Mouse (Mus musculus) CH12.LX (cell line): ENCODE data around the gene Gm45521. TPM values are rescaled to one million over a fixed set of nuclear protein-coding genes. Genes with fewer than 3 reads are reported as not detected.
"Not testable (repeated sequence)": the region's sequence is repeated elsewhere in the genome, so short reads cannot be mapped to it uniquely, and the experiment has no call there.

Source experiments
- DNase-seq: peaks from one replicate; pipeline ENCODE4 v3.0.0-alpha.2; 2013; ENCODE audit errors: extremely low read depth
- H3K27ac ChIP-seq: 2 replicates; pipeline ENCODE4 v1.5.1; 2012; ENCODE audit warnings: low read depth, mild to moderate bottlenecking, control low read depth, moderate library complexity; ENCODE audit not compliant: insufficient read depth
- H3K27me3 ChIP-seq: replicated peaks from 2 replicates; pipeline ENCODE3; 2012; ENCODE audit warnings: inconsistent platforms
- H3K36me3 ChIP-seq, 2 experiments: replicated peaks in 1 of 2; 2 replicates each; pipeline versions ENCODE3 to v1.6.1; 2012; ENCODE audit warnings: inconsistent platforms in 1 of 2, low read length in 1 of 2, mild to moderate bottlenecking in 1 of 2, mixed read lengths in 1 of 2, moderate library complexity in 1 of 2; ENCODE audit not compliant: control insufficient read depth in 1 of 2, insufficient read depth in 1 of 2
- H3K4me1 ChIP-seq, 2 experiments: 2 replicates each; pipeline ENCODE4 v1.6.1; 2012; ENCODE audit warnings: inconsistent platforms in 1 of 2, moderate library complexity in 1 of 2; ENCODE audit not compliant: insufficient read depth in 2 of 2, control insufficient read depth in 1 of 2
- H3K4me2 ChIP-seq: 2 replicates; pipeline ENCODE4 v1.6.1; 2012; ENCODE audit warnings: low read depth, mild to moderate bottlenecking, control low read depth; ENCODE audit not compliant: poor library complexity, insufficient read depth, severe bottlenecking
- H3K4me3 ChIP-seq, 3 experiments: fragments of 150-350 bp in 1 of 3; sonication (generic) in 1 of 3; replicated peaks in 1 of 3; 2 replicates each; pipeline versions ENCODE3 to v1.5.1; 2011 to 2012; ENCODE audit warnings: low read depth in 2 of 3, low read length in 2 of 3, mild to moderate bottlenecking in 2 of 3, moderate library complexity in 2 of 3, control low read depth in 1 of 3, improper control_type of control experiment in 1 of 3, inconsistent platforms in 1 of 3, mixed read lengths in 1 of 3; ENCODE audit not compliant: poor library complexity in 1 of 3
- H3K79me2 ChIP-seq: replicated peaks from 2 replicates; pipeline ENCODE4 v1.6.1; 2012; ENCODE audit warnings: mild to moderate bottlenecking, moderate library complexity; ENCODE audit not compliant: control insufficient read depth, poor library complexity, insufficient read depth, severe bottlenecking; ENCODE audit errors: extremely low read depth
- H3K9ac ChIP-seq: 2 replicates; pipeline ENCODE4 v1.6.1; 2012; ENCODE audit warnings: low read depth, mild to moderate bottlenecking, control low read depth, moderate library complexity; ENCODE audit not compliant: insufficient read depth
- H3K9me3 ChIP-seq: replicated peaks from 2 replicates; pipeline ENCODE3; 2012; ENCODE audit warnings: low read length, inconsistent platforms, mixed read lengths
- BHLHE40 ChIP-seq: IDR thresholded peaks from 2 replicates; pipeline ENCODE4 v1.6.1; 2011; ENCODE audit warnings: mild to moderate bottlenecking, low read depth, low read length, improper control_type of control experiment
- ELF1 ChIP-seq: IDR thresholded peaks from 2 replicates; pipeline ENCODE4 v1.6.1; 2014; ENCODE audit warnings: low read depth, mild to moderate bottlenecking, inconsistent platforms, low read length, improper control_type of control experiment
- JUN ChIP-seq: IDR thresholded peaks from 2 replicates; pipeline ENCODE4 v1.6.1; 2011; ENCODE audit warnings: low read depth, mild to moderate bottlenecking, low read length, improper control_type of control experiment, moderate library complexity; ENCODE audit not compliant: insufficient read depth
- KAT2A ChIP-seq: IDR thresholded peaks from 2 replicates; pipeline ENCODE4 v1.6.1; 2012; ENCODE audit warnings: low read length, improper control_type of control experiment, inconsistent platforms; ENCODE audit not compliant: insufficient replicate concordance
- MAX ChIP-seq: IDR thresholded peaks from 2 replicates; pipeline ENCODE4 v1.6.1; 2011; ENCODE audit warnings: low read length, improper control_type of control experiment
- MAZ ChIP-seq: IDR thresholded peaks from 2 replicates; pipeline ENCODE4 v1.6.1; 2012; ENCODE audit warnings: low read depth, mild to moderate bottlenecking, inconsistent platforms, low read length, improper control_type of control experiment, moderate library complexity
- MEF2A ChIP-seq: IDR thresholded peaks from 2 replicates; pipeline ENCODE4 v1.6.1; 2014; ENCODE audit warnings: low read depth, mild to moderate bottlenecking, inconsistent platforms, low read length, improper control_type of control experiment, borderline replicate concordance
- MYC ChIP-seq: IDR thresholded peaks from 2 replicates; pipeline ENCODE4 v1.6.1; 2011; ENCODE audit warnings: low read depth, mild to moderate bottlenecking, improper control_type of control experiment, low read length
- POLR2A ChIP-seq: IDR thresholded peaks from 2 replicates; pipeline ENCODE4 v1.6.1; 2011; ENCODE audit warnings: low read depth, mild to moderate bottlenecking, improper control_type of control experiment, low read length
- RAD21 ChIP-seq: IDR thresholded peaks from 2 replicates; pipeline ENCODE4 v1.6.1; 2011; ENCODE audit warnings: low read depth, mild to moderate bottlenecking, low read length, improper control_type of control experiment, moderate library complexity
- RCOR1 ChIP-seq: conservative IDR thresholded peaks from 2 replicates; pipeline ENCODE4 v1.6.1; 2012; ENCODE audit warnings: low read depth, mild to moderate bottlenecking, inconsistent platforms, low read length, improper control_type of control experiment
- SIN3A ChIP-seq: IDR thresholded peaks from 2 replicates; pipeline ENCODE4 v1.6.1; 2012; ENCODE audit warnings: low read length, improper control_type of control experiment, inconsistent platforms
- SMC3 ChIP-seq: IDR thresholded peaks from 2 replicates; pipeline ENCODE4 v1.6.1; 2011; ENCODE audit warnings: low read depth, low read length, improper control_type of control experiment
- TCF12 ChIP-seq: IDR thresholded peaks from 2 replicates; pipeline ENCODE4 v1.6.1; 2014; ENCODE audit warnings: low read depth, mild to moderate bottlenecking, inconsistent platforms, low read length, improper control_type of control experiment
- USF1 ChIP-seq: IDR thresholded peaks from 2 replicates; pipeline ENCODE4 v1.6.1; 2014; ENCODE audit warnings: low read depth, mild to moderate bottlenecking, inconsistent platforms, low read length, improper control_type of control experiment
- ZKSCAN1 ChIP-seq: IDR thresholded peaks from 2 replicates; pipeline ENCODE4 v1.6.1; 2012; ENCODE audit warnings: low read depth, inconsistent platforms, low read length, improper control_type of control experiment, borderline replicate concordance
- dilution Hi-C: fragments of 300-500 bp; cut with MboI; formaldehyde crosslinking; loops from 2 replicates; pipeline ENCODE4 v1.14.3; 2020; ENCODE audit warnings: low sequenced_read_pairs; ENCODE audit not compliant: extremely low pct_unique_long_range_greater_than_20kb, extremely low pct_ligation_motif_present
- in situ Hi-C: fragments of 300-500 bp; cut with MboI; formaldehyde crosslinking; loops from 3 replicates; pipeline ENCODE4 v1.14.3; 2019; ENCODE audit warnings: low sequenced_read_pairs, low pct_ligation_motif_present, low pct_unique_long_range_greater_than_20kb, mixed read lengths
- polyA plus RNA-seq: library from polyadenylated mRNA; unstranded; fragments of >175 nt; gene quantifications from 2 replicates; pipeline ENCODE4 v1.2.1, GENCODE M21; 2012; ENCODE audit warnings: low read depth; ENCODE audit not compliant: insufficient read length
- total RNA-seq, 2 experiments: library from RNA; depleted of rRNA; stranded (reverse); fragments of 300-350 nt in 1 of 2; fragments of >200 nt in 1 of 2; gene quantifications; 2 replicates each; pipeline ENCODE4 v1.2.3; 2012 to 2014

Gm45521 gene
- total and polyA plus RNA-seq, 3 experiments = not detected

DNA sequence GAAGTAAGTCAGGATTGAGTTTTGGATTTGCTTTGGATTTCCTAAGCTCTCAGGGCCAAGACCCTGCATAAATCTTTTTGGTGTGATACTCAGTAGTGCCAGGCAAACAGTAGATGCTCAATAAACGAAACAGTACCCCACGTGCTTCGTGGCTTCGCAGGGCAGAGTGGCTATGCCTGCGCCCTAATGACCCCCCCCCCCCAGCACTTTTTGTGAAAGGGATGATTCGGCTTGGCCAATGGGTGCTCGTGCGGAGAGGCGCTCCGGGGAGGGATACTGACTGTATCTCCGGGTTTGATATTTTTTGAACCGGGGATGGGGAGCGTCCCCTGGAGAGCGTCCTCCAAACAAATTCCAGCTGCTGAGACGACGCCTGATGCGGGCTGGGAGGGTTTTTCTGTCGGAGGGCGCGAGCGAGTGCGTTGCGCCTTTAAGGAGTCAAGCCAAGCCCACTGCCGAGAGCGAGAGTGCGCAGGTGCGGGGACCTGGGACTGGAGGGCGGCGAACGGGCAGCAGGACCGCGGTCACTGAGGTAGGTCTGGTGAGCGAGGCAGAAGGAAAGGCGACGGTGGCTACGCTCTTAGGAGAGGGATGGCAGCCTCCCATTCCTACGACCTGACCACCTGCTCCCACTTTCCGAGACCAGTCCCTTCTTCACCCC lies 45.5 kb downstream of the Gm45521 start, which contains the start of gene Abhd6 (continued):
- TF ChIP-seq JUN (no peak), ZKSCAN1 (no peak), MEF2A (no peak), SMC3 (no peak)

DNA sequence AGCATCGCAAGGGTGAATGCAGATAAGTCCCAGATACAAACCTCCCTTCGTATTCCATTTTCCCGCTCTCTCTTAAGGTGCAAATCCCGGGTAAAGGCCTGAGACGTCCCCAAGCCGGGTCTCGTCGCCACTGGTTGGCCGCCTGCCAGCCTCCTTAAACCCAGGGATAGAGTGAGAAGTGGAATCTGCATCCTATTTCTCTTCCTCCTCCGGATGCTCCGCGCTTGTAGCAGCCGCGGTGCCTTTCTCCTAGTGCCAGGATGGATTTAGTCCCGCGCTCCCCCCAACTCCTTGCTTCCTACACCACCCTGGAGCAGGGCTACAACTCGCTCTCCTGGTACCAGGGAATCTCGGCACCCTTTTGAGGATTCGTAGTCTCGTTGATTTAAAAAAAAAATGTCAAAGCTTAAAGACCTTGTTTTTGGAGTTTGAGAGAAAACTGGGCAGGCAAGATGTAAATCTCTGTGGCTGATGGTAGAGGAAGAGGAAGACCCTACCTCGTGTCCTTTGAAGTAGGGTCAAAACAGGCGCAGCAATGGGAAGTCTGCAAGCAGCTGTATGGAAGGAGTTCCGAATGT lies 46.1 kb downstream of the Gm45521 start:
- TF ChIP-seq MAX = 0 out of 2 replicates have a peak, but pooled peaks have one; percentile 32
- TF ChIP-seq TCF12 = no peak
- peak; percentile 40; the same call in 1 of the 2 replicates for TF ChIP-seq SIN3A
- TF ChIP-seq, all 38 proteins: peak for 2
- dilution Hi-C loops = no loop called here
- peaks cover 8% of the 10 kb centered on the region for H3K27me3 ChIP-seq
- H3K9ac ChIP-seq = peak overlapping the region; percentile 75
- H3K79me2 ChIP-seq = peaks cover 6% of the 10 kb centered on the region; the same call in 1 of the 2 replicates
- H3K4me2 ChIP-seq = peak overlapping the region; percentile 48
- no peak for DNase-seq
- H3K9me3 ChIP-seq = no peaks in the 10 kb centered on the region
- H3K4me3 ChIP-seq = peak overlapping the region; percentile 76 to 88 (median 82)
- in situ Hi-C loops = loop anchor here (5.0 kb wide), 2 partner anchors 39 to 41 kb away; no protein-coding TSS in a partner anchor
- no peak overlapping the region for H3K27ac ChIP-seq
- peaks cover 0 to 5% of the 10 kb centered on the region in 2 experiments for H3K36me3 ChIP-seq
- H3K4me1 ChIP-seq = peaks cover 25 to 53% of the 10 kb centered on the region in 2 experiments

GRCm38 (mm10) chr14:8003727-8004670 lies 46.9 kb downstream of the Gm45521 start:
- in situ Hi-C loops = loop anchor here (5.0 kb wide), 2 partner anchors 38 to 42 kb away; no protein-coding TSS in a partner anchor
- no peaks in the 10 kb centered on the region for H3K9me3 ChIP-seq
- peak overlapping the region; percentile 48 for H3K4me2 ChIP-seq
- H3K9ac ChIP-seq = peak overlapping the region; percentile 75
- peaks cover 0 to 13% of the 10 kb centered on the region in 2 experiments for H3K36me3 ChIP-seq
- no peak for DNase-seq
- no peak for TF ChIP-seq ELF1
- no peak for TF ChIP-seq USF1
- no peak for TF ChIP-seq MYC
- TF ChIP-seq RAD21 = no peak
- no peak for TF ChIP-seq RCOR1
- TF ChIP-seq BHLHE40 = no peak
- no peak for TF ChIP-seq MAZ
- no peak for TF ChIP-seq KAT2A
- TF ChIP-seq POLR2A = no peak
- dilution Hi-C loops = no loop called here
- H3K79me2 ChIP-seq = peaks cover 6% of the 10 kb centered on the region
- peaks cover 32 to 59% of the 10 kb centered on the region in 2 experiments for H3K4me1 ChIP-seq
- peak overlapping the region; percentile 76 to 88 (median 82) for H3K4me3 ChIP-seq
- peaks cover 8% of the 10 kb centered on the region for H3K27me3 ChIP-seq
- no peak overlapping the region for H3K27ac ChIP-seq

DNA sequence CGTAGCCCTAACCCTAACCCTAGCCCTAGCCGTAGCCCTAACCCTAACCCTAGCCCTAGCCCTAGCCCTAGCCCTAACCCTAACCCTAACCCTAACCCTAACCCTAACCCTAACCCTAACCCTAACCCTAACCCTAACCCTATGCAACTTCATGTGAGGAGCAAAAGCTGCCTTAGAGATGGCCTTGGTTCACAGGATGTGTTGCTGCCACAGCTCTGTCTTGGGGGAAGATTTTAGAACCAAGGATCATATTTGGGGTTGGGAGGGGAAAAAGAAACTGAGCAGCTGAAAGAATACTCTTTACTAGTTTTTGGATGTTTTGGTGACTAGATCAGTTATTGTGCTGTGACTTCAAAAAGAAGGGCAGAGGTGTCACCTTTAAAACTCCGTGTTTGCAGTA lies 49.0 kb downstream of the Gm45521 start:
- peaks cover 34 to 69% of the 10 kb centered on the region in 2 experiments for H3K4me1 ChIP-seq
- H3K27ac ChIP-seq, H3K9me3 ChIP-seq, H3K79me2 ChIP-seq, dilution Hi-C loops, in situ Hi-C loops, DNase-seq, H3K9ac ChIP-seq, H3K27me3 ChIP-seq, H3K4me2 ChIP-seq, H3K4me3 ChIP-seq: not testable (repeated sequence)
- peaks cover 0 to 18% of the 10 kb centered on the region in 2 experiments for H3K36me3 ChIP-seq
